Mouse (Mus musculus): ENCODE measurements around the gene Tcte1. TPM values are rescaled to one million over a fixed set of nuclear protein-coding genes. Genes with fewer than 3 reads are reported as not detected.

Gene Tcte1
- polyA plus RNA-seq, 1 experiment, result not detected

DNA sequence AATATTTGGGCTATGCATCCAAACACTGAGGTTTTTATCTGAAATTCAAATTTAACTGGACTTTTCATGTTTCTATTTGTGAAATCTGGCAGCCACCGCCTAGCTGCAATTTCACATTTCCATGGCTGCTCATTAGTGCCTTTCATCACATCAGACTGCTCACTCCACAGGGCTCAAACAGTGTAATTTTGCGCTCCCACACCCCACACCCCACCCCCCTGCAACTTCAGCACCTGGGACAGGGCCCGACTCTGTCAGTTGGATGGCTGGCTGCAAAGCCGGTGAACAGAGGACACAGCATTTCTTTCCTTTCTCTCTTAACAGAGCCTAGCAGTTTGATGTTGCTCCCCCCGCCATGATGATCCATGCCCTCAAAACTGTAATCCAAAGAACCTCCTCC lies 13.0 kb downstream of the Tcte1 start:
- WGBS, result 11% methylated on average over 5 of the region's 5 CpGs
- no peak for TF ChIP-seq CTCF (IDR thresholded peaks at IDR 0.05; ENCODE audit: control insufficient read depth, insufficient read depth, low read length)
- no peak for TF ChIP-seq POLR2A (IDR thresholded peaks at IDR 0.05; ENCODE audit: borderline replicate concordance, control insufficient read depth, low read depth, low read length)
- Histone ChIP-seq H3K4me1 (ENCODE audit: control insufficient read depth, insufficient read depth, low read length) (no peaks in the 10 kb centered on the region), H3K4me3 (replicated peaks; ENCODE audit: control insufficient read depth, low read depth, low read length) (no peak overlapping the region), H3K27ac (ENCODE audit: control insufficient read depth, insufficient read depth, low read depth, low read length, poor library complexity) (no peak overlapping the region)

DNA sequence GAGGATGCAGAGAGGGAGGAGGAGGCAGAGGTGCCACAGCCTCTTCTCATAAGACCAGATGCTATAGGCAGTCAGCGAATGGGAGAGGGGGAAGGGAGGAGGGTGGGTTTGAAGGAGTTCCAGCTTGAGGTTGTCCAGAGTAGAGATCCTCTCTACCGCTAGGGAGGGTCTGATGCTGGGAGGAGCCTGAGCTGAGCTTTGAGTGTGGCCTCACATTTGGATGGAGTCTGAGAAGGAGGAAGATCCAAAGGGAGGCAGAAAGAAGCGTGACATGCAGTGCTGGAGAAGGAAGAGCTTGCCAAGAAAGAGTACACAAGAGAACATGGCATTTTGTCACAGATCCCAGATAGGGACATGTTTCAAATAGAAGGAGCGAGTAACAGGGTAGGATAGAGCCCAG lies 15.2 kb downstream of the Tcte1 start:
- TF ChIP-seq POLR2A (IDR thresholded peaks at IDR 0.05; ENCODE audit: borderline replicate concordance, control insufficient read depth, low read depth, low read length), result no peak
- TF ChIP-seq CTCF (IDR thresholded peaks at IDR 0.05; ENCODE audit: control insufficient read depth, insufficient read depth, low read length), result no peak
- H3K4me1 ChIP-seq (ENCODE audit: control insufficient read depth, insufficient read depth, low read length), result no peaks in the 10 kb centered on the region
- no peak overlapping the region for H3K4me3 ChIP-seq (replicated peaks; ENCODE audit: control insufficient read depth, low read depth, low read length)
- no peak overlapping the region for H3K27ac ChIP-seq (ENCODE audit: control insufficient read depth, insufficient read depth, low read depth, low read length, poor library complexity)
- WGBS, result 53% methylated on average over 4 of the region's 4 CpGs

DNA sequence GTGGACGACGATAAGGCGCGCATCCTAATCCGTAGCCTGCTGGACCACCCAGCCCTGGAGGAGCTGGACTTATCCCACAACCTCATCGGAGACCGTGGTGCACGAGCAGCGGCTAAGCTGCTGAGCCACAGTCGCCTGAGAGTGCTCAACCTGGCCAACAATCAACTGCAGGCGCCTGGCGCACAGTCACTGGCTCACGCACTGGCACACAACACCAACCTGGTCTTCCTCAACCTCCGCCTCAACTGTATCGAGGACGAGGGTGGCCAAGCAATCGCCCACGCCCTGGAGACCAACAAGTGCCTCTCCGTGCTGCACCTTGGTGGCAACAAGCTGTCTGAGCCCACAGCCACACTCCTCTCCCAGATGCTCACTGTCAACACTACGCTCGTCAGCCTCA lies 16.4 kb downstream of the Tcte1 start:
- 77% methylated on average over 21 of the region's 21 CpGs for WGBS
- Histone ChIP-seq H3K27ac (ENCODE audit: control insufficient read depth, insufficient read depth, low read depth, low read length, poor library complexity) (no peak overlapping the region), H3K4me1 (ENCODE audit: control insufficient read depth, insufficient read depth, low read length) (no peaks in the 10 kb centered on the region), H3K4me3 (replicated peaks; ENCODE audit: control insufficient read depth, low read depth, low read length) (no peak overlapping the region)
- TF ChIP-seq CTCF (IDR thresholded peaks at IDR 0.05; ENCODE audit: control insufficient read depth, insufficient read depth, low read length) (no peak), POLR2A (IDR thresholded peaks at IDR 0.05; ENCODE audit: borderline replicate concordance, control insufficient read depth, low read depth, low read length) (no peak)

DNA sequence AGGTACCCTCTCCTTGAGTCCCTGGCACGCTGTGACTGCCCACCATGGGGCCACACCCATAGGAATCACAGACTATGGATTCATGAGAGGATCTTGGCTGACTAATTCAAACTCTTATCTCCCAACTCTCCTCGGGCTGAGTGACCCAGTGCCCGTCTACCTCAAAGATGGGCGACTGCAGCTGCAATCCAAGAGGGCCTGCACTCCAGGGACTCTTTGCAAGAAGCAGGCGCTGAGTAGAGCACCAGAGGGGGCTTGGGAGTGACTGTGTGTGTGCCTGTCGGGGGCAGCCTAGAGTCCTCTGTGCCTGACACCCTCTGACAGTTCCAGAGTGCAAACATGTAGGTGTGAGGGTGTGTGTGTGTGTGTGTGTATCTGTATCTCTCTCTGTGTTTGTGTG lies 18.9 kb downstream of the Tcte1 start:
- H3K27ac ChIP-seq (ENCODE audit: control insufficient read depth, insufficient read depth, low read depth, low read length, poor library complexity), result no peak overlapping the region
- no peaks in the 10 kb centered on the region for H3K4me1 ChIP-seq (ENCODE audit: control insufficient read depth, insufficient read depth, low read length)
- H3K4me3 ChIP-seq (replicated peaks; ENCODE audit: control insufficient read depth, low read depth, low read length), result no peak overlapping the region
- WGBS, result 31% methylated on average over 6 of the region's 6 CpGs
- TF ChIP-seq CTCF (IDR thresholded peaks at IDR 0.05; ENCODE audit: control insufficient read depth, insufficient read depth, low read length), result no peak
- no peak for TF ChIP-seq POLR2A (IDR thresholded peaks at IDR 0.05; ENCODE audit: borderline replicate concordance, control insufficient read depth, low read depth, low read length)

DNA sequence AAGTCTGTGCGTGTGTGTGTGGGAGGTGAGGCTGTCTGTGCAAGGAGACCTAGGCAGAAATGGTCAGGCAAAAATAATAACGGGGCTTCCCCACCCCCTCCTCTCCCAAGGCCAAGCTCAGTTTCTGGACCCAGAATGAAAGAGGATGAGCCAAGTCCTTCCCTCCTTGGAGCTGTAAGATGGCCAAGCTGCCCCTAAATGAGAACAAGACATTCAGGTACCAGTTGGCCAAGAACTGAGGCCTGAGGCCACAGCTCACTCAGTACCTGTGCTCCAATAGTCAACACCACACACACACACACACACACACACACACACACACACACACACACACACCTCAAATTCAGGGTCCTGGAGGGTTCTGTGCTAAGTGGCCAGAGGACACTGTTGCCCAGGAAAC lies 19.5 kb downstream of the Tcte1 start:
- 73% methylated on average over 2 of the region's 2 CpGs for WGBS
- H3K4me1 ChIP-seq (ENCODE audit: control insufficient read depth, insufficient read depth, low read length), result no peaks in the 10 kb centered on the region
- TF ChIP-seq CTCF (IDR thresholded peaks at IDR 0.05; ENCODE audit: control insufficient read depth, insufficient read depth, low read length), result no peak
- TF ChIP-seq POLR2A (IDR thresholded peaks at IDR 0.05; ENCODE audit: borderline replicate concordance, control insufficient read depth, low read depth, low read length), result no peak
- H3K4me3 ChIP-seq (replicated peaks; ENCODE audit: control insufficient read depth, low read depth, low read length), result no peak overlapping the region
- H3K27ac ChIP-seq (ENCODE audit: control insufficient read depth, insufficient read depth, low read depth, low read length, poor library complexity), result no peak overlapping the region

DNA sequence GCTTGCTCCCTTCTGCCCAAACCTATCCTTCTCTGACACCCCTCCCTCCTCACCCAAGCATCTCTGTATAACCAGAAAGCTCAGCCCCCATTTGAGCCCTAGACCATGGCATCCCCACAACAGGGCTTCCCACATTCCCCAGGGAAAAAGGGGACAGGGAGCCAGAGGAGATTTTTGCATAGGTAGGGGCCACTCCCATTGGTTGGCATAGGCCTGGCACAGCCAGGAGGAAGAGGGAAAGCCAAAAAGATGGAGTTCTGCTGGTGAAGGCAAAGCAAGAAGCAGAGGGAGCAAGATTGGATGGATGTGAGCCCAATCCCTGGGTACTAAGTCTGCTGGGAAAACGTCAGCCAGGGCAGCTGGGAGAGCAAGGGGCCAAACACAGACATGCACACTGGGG lies 19.9 kb downstream of the Tcte1 start:
- no peak overlapping the region for H3K27ac ChIP-seq (ENCODE audit: control insufficient read depth, insufficient read depth, low read depth, low read length, poor library complexity)
- WGBS, result 25% methylated on average over 1 of the region's 1 CpGs
- no peak overlapping the region for H3K4me3 ChIP-seq (replicated peaks; ENCODE audit: control insufficient read depth, low read depth, low read length)
- no peaks in the 10 kb centered on the region for H3K4me1 ChIP-seq (ENCODE audit: control insufficient read depth, insufficient read depth, low read length)
- TF ChIP-seq POLR2A (IDR thresholded peaks at IDR 0.05; ENCODE audit: borderline replicate concordance, control insufficient read depth, low read depth, low read length) (no peak), CTCF (IDR thresholded peaks at IDR 0.05; ENCODE audit: control insufficient read depth, insufficient read depth, low read length) (no peak)

DNA sequence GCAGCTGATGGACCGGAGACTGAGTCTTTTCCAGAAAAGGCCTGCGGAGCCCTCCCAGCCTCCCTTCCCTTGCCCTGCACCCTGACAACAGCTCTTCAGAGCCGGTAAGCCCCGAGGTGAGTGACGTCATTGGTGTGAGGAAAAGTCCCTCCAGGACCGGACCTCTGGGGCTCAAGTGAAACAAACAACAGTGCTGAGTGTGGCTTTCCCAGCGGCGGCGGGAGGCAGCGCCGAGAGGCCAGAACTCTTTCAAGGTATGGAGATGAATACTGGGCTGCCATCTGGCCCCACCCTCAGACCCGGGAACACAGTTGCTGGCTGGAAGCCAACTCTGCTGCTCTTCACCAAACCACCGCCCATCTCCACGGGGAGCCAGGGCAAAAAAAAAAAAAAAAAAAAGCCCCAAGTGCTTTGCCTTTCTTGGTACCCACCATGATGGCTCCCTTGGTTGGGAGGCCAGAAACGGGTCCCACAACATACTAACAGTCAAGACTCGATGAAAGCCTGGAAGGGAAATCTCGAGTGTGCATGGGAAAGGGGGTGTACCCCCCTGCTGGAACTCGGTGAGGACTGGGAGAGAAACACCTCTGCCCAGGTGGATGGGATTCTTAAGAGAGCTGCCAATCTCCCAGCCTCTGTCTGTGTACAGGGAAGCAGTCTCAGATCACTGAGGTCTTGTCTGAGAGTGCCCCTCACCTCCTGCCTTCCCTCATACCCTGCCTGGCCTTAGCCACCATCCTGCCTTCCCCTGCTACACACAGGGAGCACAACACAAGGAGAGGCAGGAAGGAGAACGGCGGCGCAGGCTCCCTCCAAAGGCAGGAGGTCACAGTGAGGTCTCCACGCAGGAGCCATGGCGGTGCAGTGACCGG lies 21.0 kb downstream of the Tcte1 start:
- H3K27ac ChIP-seq (ENCODE audit: control insufficient read depth, insufficient read depth, low read depth, low read length, poor library complexity), result no peak overlapping the region
- 8% methylated on average over 24 of the region's 24 CpGs for WGBS
- H3K4me3 ChIP-seq (replicated peaks; ENCODE audit: control insufficient read depth, low read depth, low read length), result no peak overlapping the region
- H3K4me1 ChIP-seq (ENCODE audit: control insufficient read depth, insufficient read depth, low read length), result no peaks in the 10 kb centered on the region
- TF ChIP-seq POLR2A (IDR thresholded peaks at IDR 0.05; ENCODE audit: borderline replicate concordance, control insufficient read depth, low read depth, low read length), result no peak
- no peak for TF ChIP-seq CTCF (IDR thresholded peaks at IDR 0.05; ENCODE audit: control insufficient read depth, insufficient read depth, low read length)

DNA sequence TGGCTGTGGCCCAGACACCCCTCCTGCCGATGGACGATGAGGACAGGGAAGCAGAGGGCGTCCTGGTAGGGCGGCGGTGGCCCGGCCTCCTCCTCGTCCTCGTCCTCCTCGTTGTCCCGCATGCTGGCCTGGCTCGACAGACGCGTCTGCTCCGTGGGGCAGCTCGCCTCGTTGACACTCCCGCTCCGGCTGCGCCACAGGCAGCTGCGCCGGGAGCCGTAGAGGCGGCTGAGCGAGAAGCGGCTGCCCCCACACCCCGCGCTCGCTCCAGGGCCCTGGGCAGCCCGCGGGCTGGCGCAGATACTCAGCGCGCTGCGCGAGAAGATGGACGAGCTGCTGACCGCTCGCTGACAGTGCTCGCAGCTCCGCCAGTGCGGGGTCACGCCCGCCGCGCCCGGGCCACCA lies 21.6 kb downstream of the Tcte1 start:
- Histone ChIP-seq H3K4me3 (replicated peaks; ENCODE audit: control insufficient read depth, low read depth, low read length) (no peak overlapping the region), H3K4me1 (ENCODE audit: control insufficient read depth, insufficient read depth, low read length) (no peaks in the 10 kb centered on the region), H3K27ac (ENCODE audit: control insufficient read depth, insufficient read depth, low read depth, low read length, poor library complexity) (no peak overlapping the region)
- 4% methylated on average over 46 of the region's 46 CpGs for WGBS
- TF ChIP-seq CTCF (IDR thresholded peaks at IDR 0.05; ENCODE audit: control insufficient read depth, insufficient read depth, low read length), result no peak
- no peak for TF ChIP-seq POLR2A (IDR thresholded peaks at IDR 0.05; ENCODE audit: borderline replicate concordance, control insufficient read depth, low read depth, low read length)

All from bone marrow, adult 2 months (tissue).